Mouse (Mus musculus) mouse embryonic stem cell (cell line): ENCODE measurements around the gene Phex.

Experiments
- in situ Hi-C, 2 experiments: fragments of 300-500 bp; cut with MboI; formaldehyde crosslinking; loops; 1 replicate in 1 of 2; 3 replicates in 1 of 2; pipeline ENCODE4 v1.14.3; 2019 to 2020; ENCODE audit warnings: low sequenced_read_pairs in 2 of 2, low pct_unique_long_range_greater_than_20kb in 1 of 2, mixed read lengths in 1 of 2; ENCODE audit not compliant: unreplicated experiment in 1 of 2

Gene Phex

DNA sequence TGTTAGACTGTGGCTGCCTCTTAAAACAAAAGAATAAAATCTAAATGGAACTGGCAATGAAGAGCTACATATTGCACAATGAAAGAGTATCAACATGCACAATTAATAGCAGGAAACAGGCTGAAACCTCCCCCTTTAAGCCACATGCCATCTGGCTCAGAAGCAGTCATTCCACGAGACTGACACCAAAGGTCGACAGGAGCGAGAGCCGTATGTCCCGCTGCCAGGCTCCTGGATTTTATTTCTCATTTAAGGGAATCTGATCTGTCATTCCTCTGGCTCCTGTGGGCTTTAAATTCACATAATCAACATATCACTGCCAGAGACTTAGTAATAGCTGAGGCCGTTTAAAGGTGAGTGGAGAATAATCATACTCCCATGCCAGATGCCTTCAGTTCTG, 275.5 kb downstream of the Phex start:
- in situ Hi-C loops, result no loop called here
